ENCODE assay signal across 11 mouse cellular contexts in the genomic region with DNA sequence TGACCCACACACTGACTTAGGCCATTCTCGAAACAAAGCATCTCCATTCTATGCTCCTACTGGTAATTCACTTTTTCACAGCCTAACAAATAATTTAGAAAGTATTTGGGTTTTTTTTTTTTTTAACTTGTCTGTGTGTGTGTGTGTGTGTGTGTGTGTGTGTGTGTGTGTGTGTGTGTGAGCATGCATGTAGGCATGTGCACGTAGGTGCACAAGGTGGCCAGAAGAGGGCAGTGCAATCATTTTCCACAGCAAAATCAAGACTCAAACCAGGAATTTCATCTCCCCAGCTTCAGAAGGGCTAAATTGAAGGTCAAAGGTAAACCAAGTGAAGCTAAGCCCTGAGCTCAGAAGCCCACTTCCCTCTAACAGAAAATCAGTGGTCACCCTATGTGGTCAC. TPM values are rescaled to one million over a fixed set of nuclear protein-coding genes. Genes with fewer than 3 reads are reported as not detected.
DNase-seq lines count a peak whose midpoint lies in the region; ATAC-seq and TF ChIP-seq lines count a peak whose summit lies in the region.
"Had no signal": no experiment of that assay in that cellular context is flagged by ENCODE, and none has a peak within 500 bp of the region (broad histone marks: within the 10 kb centered on the region; RNA-seq: fewer than 3 reads in every experiment).

No protein-coding gene starts in this region.

- H3K9ac ChIP-seq in MEL (ENCODE audit: control insufficient read depth, low read depth, low read length, poor library complexity, severe bottlenecking), result no peak overlapping the region
- H3K9ac ChIP-seq in midbrain, embryonic 14.5 days (replicated peaks; ENCODE audit: low read length), result no peak overlapping the region
- H3K9ac ChIP-seq: embryonic facial prominence, embryonic 12.5 days had no signal

- H3K4me1 ChIP-seq in E14TG2a.4 (replicated peaks; ENCODE audit: low read depth, low read length) (peaks cover 35% of the 10 kb centered on the region), MEL (ENCODE audit: control insufficient read depth in 1 of 2, insufficient read depth in 2 of 2, low read length in 2 of 2) (peaks cover 4 to 19% of the 10 kb centered on the region in 2 experiments; a peak in 3 of 4 replicates)
- peaks cover 19% of the 10 kb centered on the region for H3K4me1 ChIP-seq in midbrain, embryonic 14.5 days (ENCODE audit: control insufficient read depth, insufficient read depth, low read length)

- H3K36me3 ChIP-seq in E14TG2a.4 (ENCODE audit: insufficient read depth, low read length) (peaks cover 9% of the 10 kb centered on the region; the same call in 1 of the 2 replicates), MEL (ENCODE audit: control insufficient read depth in 1 of 2, insufficient read depth in 2 of 2, low read length in 2 of 2) (peaks cover 0 to 10% of the 10 kb centered on the region in 2 experiments; a peak in 2 of 4 replicates)
- H3K36me3 ChIP-seq in midbrain, embryonic 14.5 days (ENCODE audit: control insufficient read depth, insufficient read depth, low read length), result no peaks in the 10 kb centered on the region
- H3K36me3 ChIP-seq: embryonic facial prominence, embryonic 12.5 days had no signal

- H3K79me2 ChIP-seq in MEL (ENCODE audit: control insufficient read depth, insufficient read depth, low read length, poor library complexity), result no peaks in the 10 kb centered on the region

- no peak for TF ChIP-seq EP300 in MEL (IDR thresholded peaks at IDR 0.05; ENCODE audit: low read depth in 1 of 2, low read length in 2 of 2)

- H3K4me3 ChIP-seq in layer of hippocampus, adult 2 months, result no peak overlapping the region; the same call in 1 of the 2 replicates
- H3K4me3 ChIP-seq in E14TG2a.4 (replicated peaks; ENCODE audit: low read length), result no peak overlapping the region
- no peak overlapping the region for H3K4me3 ChIP-seq in MEL (ENCODE audit: control insufficient read depth in 1 of 2, insufficient read depth in 1 of 2, low read depth in 2 of 2, low read length in 2 of 2)
- H3K4me3 ChIP-seq in midbrain, embryonic 14.5 days (replicated peaks; ENCODE audit: low read depth, low read length), result no peak overlapping the region
- H3K4me3 ChIP-seq: embryonic facial prominence, embryonic 12.5 days; myocyte had no signal

- peak; percentile 49 for TF ChIP-seq CTCF in layer of hippocampus, adult 2 months (conservative IDR thresholded peaks at IDR 0.05)
- TF ChIP-seq CTCF in E14TG2a.4 (conservative IDR thresholded peaks at IDR 0.05; ENCODE audit: low read length) (peak; percentile 38), MEL (IDR thresholded peaks at IDR 0.05 in 2 of 3, conservative IDR thresholded peaks at IDR 0.05 in 1 of 3; ENCODE audit: control insufficient read depth in 1 of 3, insufficient read depth in 1 of 3, low read depth in 2 of 3, low read length in 3 of 3, poor library complexity in 1 of 3, severe bottlenecking in 1 of 3) (peak; percentile 27 to 58 (median 48); a peak in 5 of 6 replicates)

- DNase-seq in layer of hippocampus, adult 2 months (ENCODE audit: low spot score in 2 of 2), result no peak
- no peak for DNase-seq in layer of hippocampus, postnatal 10 days (ENCODE audit: low spot score in 2 of 2)
- no peak for DNase-seq in MEL (ENCODE audit: low read depth, low spot score)
- no peak for DNase-seq in midbrain, embryonic 14.5 days
- no peak for DNase-seq in spleen, adult 12 weeks (ENCODE audit: low spot score)
- no peak for DNase-seq in adrenal gland, adult (ENCODE audit: inconsistent age in 2 of 2, low spot score in 1 of 2)
- DNase-seq: cerebellum, adult 8-10 months had no signal

- TF ChIP-seq RAD21 in MEL (IDR thresholded peaks at IDR 0.05; ENCODE audit: low read depth, low read length), result peak; percentile 22

- no peak overlapping the region for H3K4me2 ChIP-seq in midbrain, embryonic 14.5 days (ENCODE audit: low read length)
- H3K4me2 ChIP-seq: embryonic facial prominence, embryonic 12.5 days had no signal

- 87% methylated on average over 2 of the region's 2 CpGs for WGBS in midbrain, embryonic 14.5 days

- peak overlapping the region; percentile 97 for H3K27ac ChIP-seq in layer of hippocampus, adult 2 months
- no peak overlapping the region for H3K27ac ChIP-seq in MEL (ENCODE audit: control insufficient read depth, low read depth, low read length)
- H3K27ac ChIP-seq in midbrain, embryonic 14.5 days (replicated peaks; ENCODE audit: low read depth, low read length), result peak overlapping the region; percentile 69; the same call in 1 of the 2 replicates
- H3K27ac ChIP-seq: embryonic facial prominence, embryonic 12.5 days had no signal

- TF ChIP-seq POLR2A in MEL (IDR thresholded peaks at IDR 0.05; ENCODE audit: control insufficient read depth in 1 of 2, insufficient read depth in 1 of 2, low read depth in 1 of 2, low read length in 2 of 2, poor library complexity in 1 of 2), result no peak

- no peaks in the 10 kb centered on the region for H3K27me3 ChIP-seq in E14TG2a.4 (ENCODE audit: insufficient read depth, low read length)
- no peaks in the 10 kb centered on the region for H3K27me3 ChIP-seq in MEL (ENCODE audit: control insufficient read depth in 1 of 2, insufficient read depth in 2 of 2, low read length in 2 of 2)
- no peaks in the 10 kb centered on the region for H3K27me3 ChIP-seq in midbrain, embryonic 14.5 days (ENCODE audit: control insufficient read depth, insufficient read depth, low read length)
- H3K27me3 ChIP-seq: embryonic facial prominence, embryonic 12.5 days; Patski had no signal

- no peaks in the 10 kb centered on the region for H3K9me3 ChIP-seq in E14TG2a.4 (ENCODE audit: low read length)
- no peaks in the 10 kb centered on the region for H3K9me3 ChIP-seq in MEL (replicated peaks; ENCODE audit: insufficient read depth, low read length)
- H3K9me3 ChIP-seq in midbrain, embryonic 14.5 days (ENCODE audit: control insufficient read depth, low read length), result no peaks in the 10 kb centered on the region
- H3K9me3 ChIP-seq: embryonic facial prominence, embryonic 12.5 days had no signal

- no peak for ATAC-seq in midbrain, embryonic 14.5 days (ENCODE audit: low FRiP score, low TSS enrichment)
- ATAC-seq: Patski had no signal

TF ChIP-seq in MEL, 35 proteins besides CTCF, POLR2A, EP300 and RAD21:
- TF ChIP-seq ZNF384 (IDR thresholded peaks at IDR 0.05; ENCODE audit: low read depth, low read length) (0 out of 2 replicates have a peak, but pooled peaks have one; percentile 13), GATA1 (IDR thresholded peaks at IDR 0.05; ENCODE audit: low read depth, low read length) (no peak), ZC3H11A (IDR thresholded peaks at IDR 0.05; ENCODE audit: low read depth, low read length) (peak; percentile 27; the same call in 1 of the 2 replicates), TCF12 (IDR thresholded peaks at IDR 0.05; ENCODE audit: low read depth, low read length) (no peak), MXI1 (IDR thresholded peaks at IDR 0.05; ENCODE audit: low read depth, low read length) (no peak), TAL1 (IDR thresholded peaks at IDR 0.05; ENCODE audit: low read length) (no peak), CHD1 (IDR thresholded peaks at IDR 0.05; ENCODE audit: low read depth, low read length) (no peak), SIN3A (IDR thresholded peaks at IDR 0.05; ENCODE audit: low read length) (no peak)
TF ChIP-seq in MEL: peak in this region for 2.

RNA-seq across cellular contexts. Expression of gene Fem1b, which starts 27.5 kb away (rescaled TPM):
- 10 to 100 TPM; 91.9 to 95.0 TPM for total RNA-seq in layer of hippocampus, adult 2 months (2021)
- 100 to 1,000 TPM; 114 to 116 TPM for total RNA-seq in layer of hippocampus, postnatal 10 days (2021)
- total RNA-seq in MEL (2012; rRNA removed), result 50.5 and 55.1 TPM in 2 replicates
- 10 to 100 TPM; 38.2 to 99.4 TPM for polyA plus RNA-seq in MEL (2012; ENCODE audit: insufficient read depth in 1 of 2, insufficient read length in 2 of 2, low read depth in 1 of 2, low replicate concordance in 2 of 2, missing spikeins in 1 of 2)
- 71.5 and 103 TPM in 2 replicates for polyA plus RNA-seq in midbrain, embryonic 14.5 days (2014; fragmentation: Nextera tagmentation; extraction: Ambion mirVana)

RNA-seq across cellular contexts. Expression of gene Cln6, which starts 54.4 kb away (rescaled TPM):
- 10 to 100 TPM; 12.1 to 12.2 TPM for total RNA-seq in layer of hippocampus, adult 2 months (2021)
- total RNA-seq in layer of hippocampus, postnatal 10 days (2021), result 1 to 10 TPM; 9.2 to 9.7 TPM
- total RNA-seq in MEL (2012; rRNA removed), result 26.5 and 29.4 TPM in 2 replicates
- polyA plus RNA-seq in MEL (2012; ENCODE audit: insufficient read depth in 1 of 2, insufficient read length in 2 of 2, low read depth in 1 of 2, low replicate concordance in 2 of 2, missing spikeins in 1 of 2), result 10 to 100 TPM in 1 of 2 experiments, not detected in 1; 52.1 TPM
- 3.1 and 5.2 TPM in 2 replicates for polyA plus RNA-seq in midbrain, embryonic 14.5 days (2014; fragmentation: Nextera tagmentation; extraction: Ambion mirVana)
